Mouse (Mus musculus): ENCODE data around the gene Rad51b. TPM values are rescaled to one million over a fixed set of nuclear protein-coding genes. Genes with fewer than 3 reads are reported as not detected.

Rad51b gene
- polyA plus RNA-seq (2012; rRNA removed), result 0.41 and 0.51 TPM in 2 replicates

GRCm38 (mm10) chr12:79297121-79297576 is at the start of gene Rad51b:
Gene Rad51b, plus strand, starts transcription at chr12:79297282.

DNA sequence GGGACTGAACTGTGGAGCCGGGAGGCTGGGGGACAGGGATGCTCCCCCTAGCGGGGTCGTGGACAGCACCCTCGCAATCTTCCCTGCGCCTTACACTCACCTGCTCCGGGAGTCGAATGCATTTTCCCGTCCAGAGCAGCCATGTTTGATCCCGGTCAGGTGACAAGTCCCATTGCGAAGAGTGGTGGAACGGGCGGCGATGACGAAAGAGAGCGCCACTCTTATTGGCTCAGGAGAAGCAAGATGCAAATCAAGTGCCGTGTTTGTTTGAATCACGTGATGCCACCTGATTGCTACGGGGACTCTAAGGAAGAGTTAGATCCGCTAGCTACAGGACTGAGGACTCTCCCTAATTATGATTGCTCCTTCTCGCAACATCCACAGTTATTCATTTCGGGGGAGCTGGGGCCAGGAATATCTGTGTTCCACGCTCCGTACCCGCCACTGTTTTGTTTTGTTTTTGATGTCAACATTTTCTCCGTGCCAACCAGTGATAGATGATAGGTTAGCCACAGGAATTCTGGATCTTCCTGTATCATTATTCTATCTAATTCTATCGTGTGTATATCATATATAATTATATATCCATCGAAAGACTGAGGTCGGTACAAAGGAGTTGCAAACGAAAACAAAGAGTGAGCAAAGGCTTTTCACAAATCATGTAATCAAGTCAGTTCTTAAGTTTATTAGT is 811 bp upstream of the Rad51b start, which contains the start of gene Zfyve26:
TSS of gene Zfyve26 (minus strand) at position 179 of the 691 bp plus-strand sequence.

Other genes with a start within 250 kb of the Rad51b start
- 14.6 and 18.7 TPM in 2 replicates for gene Pigh, start 207.6 kb upstream of the Rad51b start, polyA plus RNA-seq (2012; rRNA removed)
- 1.5 and 5.4 TPM in 2 replicates for gene Arg2, start 166.5 kb upstream of the Rad51b start, polyA plus RNA-seq (2012; rRNA removed)
- 67.6 and 68.7 TPM in 2 replicates for gene Vti1b, start 124.6 kb upstream of the Rad51b start, polyA plus RNA-seq (2012; rRNA removed)
- gene Rdh11, start 105.0 kb upstream of the Rad51b start, polyA plus RNA-seq (2012; rRNA removed), result 7.7 and 8.8 TPM in 2 replicates
- gene Rdh12, start 88.4 kb upstream of the Rad51b start, polyA plus RNA-seq (2012; rRNA removed), result 0.51 and 0.57 TPM in 2 replicates
- gene Zfyve26, start 978 bp upstream of the Rad51b start, polyA plus RNA-seq (2012; rRNA removed), result 11.5 and 16.1 TPM in 2 replicates

Measured in colon, adult 2 months (tissue).